Mouse (Mus musculus) adrenal gland, postnatal 10 days (tissue): ENCODE data around the gene Irx1. TPM values are rescaled to one million over a fixed set of nuclear protein-coding genes. Genes with fewer than 3 reads are reported as not detected.

ENCODE experiments used
- DNase-seq: peaks from one replicate; pipeline ENCODE4 v3.0.0; 2021; ENCODE audit warnings: mixed read lengths
- total RNA-seq, 2 experiments: library from RNA; stranded (reverse); gene quantifications; 2 replicates each; pipeline ENCODE4 v1.2.3; 2021

Irx1 gene
- total RNA-seq, 2 experiments from 2014 or later: 0.18 TPM; not detected in 1

GRCm38 (mm10) chr13:71910361-71910760 lies 53.2 kb downstream of the Irx1 start:
- DNase-seq: no peak
